Mouse (Mus musculus): Measurements from ENCODE around the gene Slc16a3. TPM values are rescaled to one million over a fixed set of nuclear protein-coding genes. Genes with fewer than 3 reads are reported as not detected.

Slc16a3 gene
- polyA plus RNA-seq, 1 experiment from 2014 or later: 12.7 TPM

DNA sequence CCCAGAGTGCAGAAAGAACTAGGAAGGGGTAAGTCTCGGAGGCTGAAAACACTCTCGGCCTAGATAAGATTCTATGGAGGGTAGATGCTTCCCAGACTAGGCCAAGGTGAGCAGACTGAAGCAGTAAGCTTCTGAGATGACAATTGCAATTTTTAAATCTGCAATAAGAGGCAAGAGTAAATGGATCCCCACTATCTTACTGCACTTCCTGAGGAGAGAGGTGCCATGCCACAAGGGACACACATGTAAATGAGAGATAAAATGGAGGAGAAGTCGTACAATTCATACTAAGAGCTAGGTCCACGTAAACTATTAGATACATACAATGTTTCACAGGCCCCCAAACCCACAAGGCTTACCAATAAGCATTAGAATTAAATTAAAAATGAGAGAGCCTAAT lies 19.8 kb upstream of the Slc16a3 start:
- WGBS: 89% methylated on average over 4 of the region's 4 CpGs
- no peak overlapping the region for H3K9ac ChIP-seq
- H3K36me3 ChIP-seq: peaks cover 9% of the 10 kb centered on the region
- H3K27ac ChIP-seq (replicated peaks): no peak overlapping the region
- H3K27me3 ChIP-seq: no peaks in the 10 kb centered on the region
- no peaks in the 10 kb centered on the region for H3K9me3 ChIP-seq
- no peak overlapping the region for H3K4me2 ChIP-seq
- no peak overlapping the region for H3K4me3 ChIP-seq
- H3K4me1 ChIP-seq (replicated peaks): peaks cover 17% of the 10 kb centered on the region
- no peak for ATAC-seq (ENCODE audit: low read depth)

DNA sequence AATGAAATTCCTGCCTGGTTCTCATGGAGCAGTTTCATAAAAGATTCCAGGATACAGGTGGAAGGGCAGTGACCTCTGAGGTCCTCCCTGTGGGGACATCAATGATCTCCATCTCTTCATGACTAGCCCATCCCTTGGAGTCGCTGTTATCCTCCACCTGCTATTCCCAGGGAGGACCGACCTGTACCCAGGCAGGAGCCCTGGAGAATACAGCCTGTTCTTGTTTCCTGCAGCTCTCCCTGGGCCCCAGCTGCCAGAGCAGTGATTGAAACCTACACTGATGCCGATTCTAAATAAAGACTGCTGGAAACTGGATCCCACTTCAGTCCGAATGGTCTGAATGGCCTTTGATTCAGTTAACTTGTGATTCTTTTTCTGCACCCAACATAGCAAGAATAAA lies 16.8 kb upstream of the Slc16a3 start:
- Histone ChIP-seq H3K4me2 (peak overlapping the region; percentile 61; the same call in 1 of the 2 replicates), H3K9me3 (no peaks in the 10 kb centered on the region), H3K36me3 (no peaks in the 10 kb centered on the region), H3K27ac (replicated peaks) (no peak overlapping the region), H3K4me1 (replicated peaks) (peaks cover 17% of the 10 kb centered on the region), H3K4me3 (no peak overlapping the region), H3K27me3 (no peaks in the 10 kb centered on the region), H3K9ac (no peak overlapping the region)
- no peak for ATAC-seq (ENCODE audit: low read depth)
- 89% methylated on average over 4 of the region's 4 CpGs for WGBS

GRCm38 (mm10) chr11:120932564-120933398 lies 15.5 kb upstream of the Slc16a3 start, which contains the start of gene Ccdc57:
TSS of gene Ccdc57 (minus strand) at chr11:120932872.
- Histone ChIP-seq H3K4me1 (replicated peaks) (peaks cover 17% of the 10 kb centered on the region), H3K36me3 (no peaks in the 10 kb centered on the region), H3K4me3 (peak within 1 kb of the TSS; percentile 66), H3K4me2 (peak within 1 kb of the TSS; percentile 61), H3K9ac (peak within 1 kb of the TSS; percentile 81), H3K27me3 (no peaks in the 10 kb centered on the region), H3K9me3 (no peaks in the 10 kb centered on the region), H3K27ac (replicated peaks) (no peak within 1 kb of the TSS)
- 9% methylated on average over 44 of the region's 44 CpGs for WGBS
- peak; percentile 97 for ATAC-seq (ENCODE audit: low read depth)

DNA sequence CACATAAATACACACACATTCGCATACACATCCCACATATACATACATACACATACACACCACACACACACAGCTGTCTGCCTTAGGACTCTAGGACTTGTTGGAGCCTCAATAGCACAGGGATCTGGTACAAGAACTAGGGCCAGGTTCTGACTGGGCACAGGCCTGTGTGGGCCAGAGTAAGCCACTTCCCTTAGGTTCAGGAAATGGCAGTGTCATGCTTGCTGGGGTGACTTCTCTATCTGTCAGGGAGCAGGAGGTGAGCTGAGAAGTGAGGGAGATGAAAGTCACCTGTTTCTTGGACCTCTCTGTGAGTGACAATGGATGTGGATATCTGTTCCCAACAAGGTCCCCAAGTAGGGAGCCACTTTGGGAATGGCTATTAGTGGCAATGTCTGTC lies 10.3 kb upstream of the Slc16a3 start:
- Histone ChIP-seq H3K36me3 (no peaks in the 10 kb centered on the region), H3K4me2 (no peak overlapping the region), H3K9me3 (no peaks in the 10 kb centered on the region), H3K9ac (no peak overlapping the region), H3K27ac (replicated peaks) (no peak overlapping the region), H3K4me1 (replicated peaks) (peaks cover 4% of the 10 kb centered on the region), H3K27me3 (no peaks in the 10 kb centered on the region), H3K4me3 (no peak overlapping the region)
- 100% methylated on average over 1 of the region's 1 CpGs for WGBS
- no peak for ATAC-seq (ENCODE audit: low read depth)

GRCm38 (mm10) chr11:120938795-120939194 lies 9.5 kb upstream of the Slc16a3 start:
- no peak overlapping the region for H3K9ac ChIP-seq
- no peak overlapping the region for H3K27ac ChIP-seq (replicated peaks)

DNA sequence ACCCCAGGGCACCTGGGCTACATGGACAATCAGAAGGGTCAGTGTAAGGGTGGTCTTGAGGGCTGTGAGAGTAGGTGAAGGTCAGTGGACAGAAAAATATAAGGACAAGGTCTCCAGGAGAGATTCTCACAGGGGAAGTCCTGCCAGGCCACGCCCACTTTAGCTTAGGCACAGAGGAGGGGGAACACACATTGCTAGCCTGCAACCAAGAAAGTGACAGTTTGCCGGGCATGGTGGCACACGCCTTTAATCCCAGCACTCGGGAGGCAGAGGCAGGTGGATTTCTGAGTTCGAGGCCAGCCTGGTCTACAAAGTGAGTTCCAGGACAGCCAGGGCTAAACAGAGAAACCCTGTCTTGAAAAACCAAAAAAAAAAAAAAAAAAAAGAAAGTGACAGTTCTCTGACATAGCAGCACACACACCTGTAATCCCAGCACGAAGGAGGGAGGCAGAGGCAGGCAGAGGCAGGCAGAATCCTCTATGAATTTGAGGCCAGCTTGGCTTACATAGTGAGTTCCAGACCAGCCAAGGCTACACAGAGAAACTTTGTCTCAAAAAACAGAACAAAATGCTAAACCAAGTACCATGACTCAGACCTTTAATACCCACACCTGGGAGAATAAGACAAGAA lies 8.5 kb upstream of the Slc16a3 start:
- H3K9me3 ChIP-seq: no peaks in the 10 kb centered on the region
- H3K27me3 ChIP-seq: no peaks in the 10 kb centered on the region
- WGBS: 65% methylated on average over 6 of the region's 6 CpGs
- no peaks in the 10 kb centered on the region for H3K36me3 ChIP-seq
- ATAC-seq (ENCODE audit: low read depth): no peak
- no peak overlapping the region for H3K9ac ChIP-seq
- no peak overlapping the region for H3K4me3 ChIP-seq
- no peaks in the 10 kb centered on the region for H3K4me1 ChIP-seq (replicated peaks)
- H3K27ac ChIP-seq (replicated peaks): no peak overlapping the region
- no peak overlapping the region for H3K4me2 ChIP-seq

More at GRCm38 (mm10) chr11:120938795-120939194, 9.5 kb upstream of the Slc16a3 start:
- H3K4me2 ChIP-seq: no peak overlapping the region
- ATAC-seq (ENCODE audit: low read depth): no peak
- 45% methylated on average over 4 of the region's 4 CpGs for WGBS
- no peaks in the 10 kb centered on the region for H3K36me3 ChIP-seq
- H3K4me3 ChIP-seq: no peak overlapping the region
- no peaks in the 10 kb centered on the region for H3K27me3 ChIP-seq
- no peaks in the 10 kb centered on the region for H3K4me1 ChIP-seq (replicated peaks)
- H3K9me3 ChIP-seq: no peaks in the 10 kb centered on the region

GRCm38 (mm10) chr11:120940959-120941358 lies 7.3 kb upstream of the Slc16a3 start:
- H3K27ac ChIP-seq (replicated peaks): no peak overlapping the region
- H3K9ac ChIP-seq: no peak overlapping the region
- no peak overlapping the region for H3K4me3 ChIP-seq
- no peak for ATAC-seq (ENCODE audit: low read depth)
- no peaks in the 10 kb centered on the region for H3K9me3 ChIP-seq
- no peaks in the 10 kb centered on the region for H3K36me3 ChIP-seq
- no peaks in the 10 kb centered on the region for H3K27me3 ChIP-seq
- H3K4me2 ChIP-seq: no peak overlapping the region
- 87% methylated on average over 6 of the region's 6 CpGs for WGBS
- H3K4me1 ChIP-seq (replicated peaks): no peaks in the 10 kb centered on the region

DNA sequence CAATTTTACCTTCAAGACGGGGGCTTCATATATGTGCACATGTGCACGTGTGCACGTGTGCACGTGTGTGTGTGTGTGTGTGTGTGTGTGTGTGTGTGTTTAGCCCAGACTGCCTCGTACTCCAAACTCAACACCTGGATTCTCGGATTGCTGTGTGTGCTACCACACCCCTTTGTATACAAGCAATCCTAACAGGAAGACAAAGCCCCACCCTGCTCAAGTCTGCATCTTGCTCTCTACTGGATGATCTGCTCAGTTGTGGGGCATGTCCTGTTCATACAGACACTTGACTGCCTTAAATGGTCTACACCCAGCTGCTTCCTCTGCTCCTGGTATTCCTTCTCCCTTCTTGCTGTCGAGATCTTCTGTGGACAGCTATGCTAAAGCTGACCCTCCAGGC lies 3.0 kb upstream of the Slc16a3 start:
- no peak overlapping the region for H3K27ac ChIP-seq (replicated peaks)
- H3K9ac ChIP-seq: no peak overlapping the region
- no peak for ATAC-seq (ENCODE audit: low read depth)
- H3K9me3 ChIP-seq: no peaks in the 10 kb centered on the region
- H3K27me3 ChIP-seq: peaks cover 29% of the 10 kb centered on the region
- no peaks in the 10 kb centered on the region for H3K36me3 ChIP-seq
- no peak overlapping the region for H3K4me2 ChIP-seq
- no peak overlapping the region for H3K4me3 ChIP-seq
- 90% methylated on average over 7 of the region's 7 CpGs for WGBS
- peaks cover 17% of the 10 kb centered on the region for H3K4me1 ChIP-seq (replicated peaks)

GRCm38 (mm10) chr11:120945926-120946325 lies 2.4 kb upstream of the Slc16a3 start:
- Histone ChIP-seq H3K27ac (replicated peaks) (no peak overlapping the region), H3K4me3 (no peak overlapping the region), H3K36me3 (no peaks in the 10 kb centered on the region), H3K27me3 (peaks cover 32% of the 10 kb centered on the region), H3K9ac (no peak overlapping the region), H3K9me3 (no peaks in the 10 kb centered on the region), H3K4me2 (no peak overlapping the region), H3K4me1 (replicated peaks) (peaks cover 24% of the 10 kb centered on the region)
- WGBS: 91% methylated on average over 5 of the region's 5 CpGs
- no peak for ATAC-seq (ENCODE audit: low read depth)

GRCm38 (mm10) chr11:120948861-120949851 lies 876 bp downstream of the Slc16a3 start:
- 2% methylated on average over 74 of the region's 75 CpGs for WGBS
- ATAC-seq (ENCODE audit: low read depth): no peak
- peaks cover 32% of the 10 kb centered on the region for H3K27me3 ChIP-seq

DNA sequence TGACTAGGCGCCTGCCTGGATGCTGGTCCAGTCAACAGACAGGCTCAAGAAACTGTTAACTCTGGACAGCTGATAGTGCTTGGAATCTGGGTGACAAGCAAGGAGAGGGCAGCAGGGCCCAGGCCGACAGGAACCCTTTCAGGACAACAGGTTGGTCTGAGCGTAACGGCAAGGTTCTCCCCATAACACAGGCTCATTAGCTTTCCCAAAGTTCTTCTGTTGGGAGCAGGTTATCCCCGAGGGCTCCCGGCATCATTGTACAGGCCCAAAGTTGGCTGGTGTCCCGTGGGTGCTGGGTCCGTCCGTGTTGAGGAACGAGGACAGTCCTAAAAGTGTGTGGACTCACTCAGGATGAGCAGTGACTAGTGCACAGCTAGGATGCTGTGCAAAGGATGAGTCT lies 1.6 kb downstream of the Slc16a3 start:
- Histone ChIP-seq H3K27me3 (peaks cover 32% of the 10 kb centered on the region), H3K27ac (replicated peaks) (no peak overlapping the region), H3K9me3 (no peaks in the 10 kb centered on the region), H3K9ac (peak overlapping the region; percentile 63; the same call in 1 of the 2 replicates), H3K4me3 (peak overlapping the region; percentile 43), H3K4me1 (replicated peaks) (peaks cover 37% of the 10 kb centered on the region), H3K4me2 (peak overlapping the region; percentile 62), H3K36me3 (no peaks in the 10 kb centered on the region)
- ATAC-seq (ENCODE audit: low read depth): no peak
- WGBS: 13% methylated on average over 10 of the region's 10 CpGs

More at GRCm38 (mm10) chr11:120948861-120949851, 876 bp downstream of the Slc16a3 start:
- peaks cover 37% of the 10 kb centered on the region for H3K4me1 ChIP-seq (replicated peaks)
- no peak overlapping the region for H3K27ac ChIP-seq (replicated peaks)
- H3K4me3 ChIP-seq: peak overlapping the region; percentile 43
- H3K4me2 ChIP-seq: peak overlapping the region; percentile 62
- no peaks in the 10 kb centered on the region for H3K36me3 ChIP-seq
- peak overlapping the region; percentile 44 for H3K9ac ChIP-seq
- no peaks in the 10 kb centered on the region for H3K9me3 ChIP-seq
